Mouse (Mus musculus): ENCODE data around the gene Bcat1.

The Bcat1 gene

GRCm38 (mm10) chr6:145091998-145092397 lies 16.0 kb upstream of the Bcat1 start:
- peak; percentile 77 for DNase-seq

GRCm38 (mm10) chr6:145090928-145091327 lies 14.9 kb upstream of the Bcat1 start:
- peak; percentile 61 for DNase-seq

DNA sequence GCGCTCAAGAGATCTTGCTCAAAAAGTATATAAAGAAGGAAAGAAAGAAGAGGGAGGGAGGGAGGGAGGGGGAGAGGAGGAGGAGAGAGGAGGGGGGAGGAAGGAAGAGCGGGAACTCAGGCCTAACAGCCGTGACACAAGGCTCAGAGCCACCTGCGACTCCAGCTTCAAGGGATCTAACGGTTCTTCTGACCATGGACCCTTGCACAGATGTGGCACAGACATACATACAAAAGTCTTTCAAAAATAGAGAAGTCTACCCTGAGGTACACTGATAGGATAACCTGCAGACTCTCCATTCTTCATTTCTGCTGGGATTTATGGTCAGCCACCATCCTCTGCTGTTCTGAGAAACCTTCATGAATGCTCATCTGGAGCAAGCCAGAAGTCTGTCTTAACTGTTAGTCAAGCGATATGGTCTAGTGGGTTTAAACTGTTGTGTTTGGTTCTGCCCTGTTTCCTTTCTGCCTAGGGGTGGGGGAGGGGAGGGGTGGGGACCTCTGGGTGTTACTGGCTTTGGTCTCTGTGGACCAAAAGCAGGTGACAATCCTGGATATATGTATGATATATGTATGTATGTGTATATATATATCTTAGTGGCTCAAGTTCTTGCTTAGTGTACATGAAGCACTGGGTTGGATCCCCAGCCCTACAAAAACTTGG lies 14.3 kb upstream of the Bcat1 start:
- peak; percentile 56 for DNase-seq

- DNase-seq = peak; percentile 64
These were observed 13.4 kb upstream of the Bcat1 start for GRCm38 (mm10) chr6:145089373-145089772.

- no peak for DNase-seq
These were observed 12.6 kb upstream of the Bcat1 start for GRCm38 (mm10) chr6:145088451-145089113.

GRCm38 (mm10) chr6:145084343-145085117 lies 8.5 kb upstream of the Bcat1 start:
- DNase-seq = peak; percentile 55

- peak; percentile 61 for DNase-seq
These were observed 5.7 kb upstream of the Bcat1 start for GRCm38 (mm10) chr6:145081721-145082120.

DNA sequence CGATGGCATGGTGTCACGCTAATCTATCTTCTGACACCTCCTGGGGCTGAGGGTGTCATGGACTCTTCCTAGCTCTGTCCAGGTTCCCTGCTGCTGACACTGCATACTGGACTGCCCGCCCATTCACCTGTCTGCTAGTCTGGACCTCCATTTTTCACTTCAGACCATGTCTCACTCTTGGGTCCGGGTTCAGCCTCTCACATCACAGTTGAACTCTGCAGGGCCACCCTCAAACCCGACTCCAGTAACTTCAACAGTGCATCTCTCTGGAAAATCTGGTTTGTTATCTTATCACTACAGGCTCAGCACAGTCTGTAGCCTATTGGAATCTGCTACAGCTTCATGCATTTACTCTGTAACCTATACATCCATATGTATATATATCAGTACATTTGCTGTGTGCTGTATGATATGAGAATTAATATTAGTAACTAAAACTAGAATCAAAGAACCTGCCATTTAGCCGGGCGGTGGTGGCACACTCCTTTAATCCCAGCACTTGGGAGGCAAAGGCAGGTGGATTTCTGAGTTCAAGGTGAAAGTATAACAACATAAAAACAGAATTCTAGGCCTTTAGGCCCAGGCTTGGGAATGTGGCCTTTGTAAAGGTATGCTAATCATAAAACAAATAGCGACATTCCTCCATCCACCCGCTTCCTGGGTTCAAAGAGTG lies 3.2 kb upstream of the Bcat1 start:
- no peak for DNase-seq

GRCm38 (mm10) chr6:145076286-145076685 lies 302 bp upstream of the Bcat1 start:
- peak; percentile 49 for DNase-seq

GRCm38 (mm10) chr6:145075088-145075547 lies 866 bp downstream of the Bcat1 start:
- peak; percentile 83 for DNase-seq

DNA sequence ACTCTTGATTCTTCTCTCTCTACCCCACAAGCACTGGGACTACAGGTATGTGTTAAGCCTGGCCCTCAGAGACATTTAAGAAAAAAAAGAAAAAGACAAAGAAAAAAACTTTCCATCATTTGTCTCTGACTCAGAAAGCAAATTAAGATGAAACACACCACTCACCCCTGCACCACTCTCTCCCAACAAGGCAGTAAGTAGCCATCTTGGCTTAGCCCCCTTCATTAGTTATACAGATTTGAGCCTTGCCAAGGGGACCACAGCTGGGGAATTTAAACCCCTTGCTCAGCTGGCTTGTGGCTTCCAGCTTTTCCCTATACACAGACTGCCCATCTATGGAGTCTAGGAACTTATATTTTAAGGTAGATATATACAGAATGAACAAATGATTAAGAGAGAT lies 1.5 kb downstream of the Bcat1 start:
- DNase-seq = peak; percentile 70

DNA sequence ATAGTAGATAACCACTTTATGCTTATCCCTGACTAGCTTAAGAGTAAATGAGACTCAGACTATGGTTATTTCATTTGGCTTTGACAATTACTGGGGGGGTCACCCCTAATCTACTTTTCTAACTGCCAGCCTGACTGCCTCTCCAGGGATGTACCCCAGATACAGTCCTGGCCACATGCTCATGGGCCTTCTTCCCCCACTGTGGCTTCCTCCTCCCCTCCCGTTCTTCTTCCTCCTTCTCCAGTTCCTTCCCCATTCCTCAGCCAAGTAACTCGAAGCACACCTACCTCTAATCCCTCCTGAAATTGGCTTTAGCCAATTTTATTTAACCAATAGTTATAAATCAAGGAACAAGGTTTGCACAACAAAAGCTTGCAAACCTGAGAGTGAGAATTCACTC lies 6.1 kb downstream of the Bcat1 start:
- no peak for DNase-seq

- DNase-seq = peak; percentile 80
These were observed 6.6 kb downstream of the Bcat1 start for GRCm38 (mm10) chr6:145069397-145069796.

- DNase-seq = peak; percentile 72
These were observed 8.3 kb downstream of the Bcat1 start for GRCm38 (mm10) chr6:145067679-145068078.

GRCm38 (mm10) chr6:145066416-145066815 lies 9.6 kb downstream of the Bcat1 start:
- DNase-seq = peak; percentile 52

- DNase-seq = peak; percentile 85
These were observed 10.6 kb downstream of the Bcat1 start for GRCm38 (mm10) chr6:145065301-145065845.

DNA sequence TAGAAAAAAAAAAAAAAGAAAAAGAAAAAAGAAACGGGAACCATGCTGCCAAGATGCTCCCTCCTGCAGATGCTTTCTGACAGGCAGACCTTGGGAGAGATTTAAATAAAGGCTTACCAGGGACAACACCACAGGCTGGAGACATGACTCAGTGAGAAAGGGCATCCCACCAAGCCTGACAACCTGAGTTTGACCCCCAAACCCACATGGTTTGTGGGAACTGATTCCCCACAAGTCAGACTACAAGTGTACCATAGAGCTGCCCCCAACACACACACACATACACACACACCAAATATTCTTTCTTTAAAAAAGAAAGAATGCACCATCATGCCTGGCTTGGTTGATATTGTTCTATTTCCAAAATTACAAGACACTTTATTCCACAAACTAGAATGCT lies 11.9 kb downstream of the Bcat1 start:
- DNase-seq = peak; percentile 55

DNA sequence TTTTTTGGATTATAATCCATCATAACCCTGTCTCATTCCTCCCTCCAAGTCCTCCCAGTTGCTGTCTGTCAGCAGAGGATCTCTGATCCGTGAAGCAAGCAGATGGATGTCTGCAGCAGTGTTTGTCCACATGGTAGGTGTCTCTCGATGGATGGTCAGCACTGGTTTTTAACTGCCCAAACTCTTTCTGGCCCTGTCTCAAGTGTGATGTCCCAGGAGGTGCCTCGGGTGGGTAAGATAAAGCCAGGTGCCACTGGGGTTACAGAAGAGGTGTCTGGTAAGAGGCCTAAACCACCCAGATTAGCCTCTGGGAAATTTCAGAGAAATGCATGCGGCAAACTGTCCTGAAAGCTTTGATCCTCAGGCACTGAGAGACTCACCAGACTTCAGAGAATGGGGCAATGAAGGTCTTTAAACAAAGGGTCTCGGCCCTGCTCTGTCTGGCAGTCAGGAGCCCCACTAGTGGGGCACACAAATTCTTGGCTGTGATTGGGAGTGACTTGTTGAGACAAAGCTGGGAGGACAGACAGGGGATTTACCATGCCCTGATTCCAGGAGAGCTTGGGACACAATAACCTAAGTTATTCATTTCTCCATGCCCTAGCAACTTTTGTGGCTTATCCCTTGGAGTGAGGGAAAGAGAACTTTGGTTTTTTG lies 12.6 kb downstream of the Bcat1 start:
- peak; percentile 67 for DNase-seq

DNA sequence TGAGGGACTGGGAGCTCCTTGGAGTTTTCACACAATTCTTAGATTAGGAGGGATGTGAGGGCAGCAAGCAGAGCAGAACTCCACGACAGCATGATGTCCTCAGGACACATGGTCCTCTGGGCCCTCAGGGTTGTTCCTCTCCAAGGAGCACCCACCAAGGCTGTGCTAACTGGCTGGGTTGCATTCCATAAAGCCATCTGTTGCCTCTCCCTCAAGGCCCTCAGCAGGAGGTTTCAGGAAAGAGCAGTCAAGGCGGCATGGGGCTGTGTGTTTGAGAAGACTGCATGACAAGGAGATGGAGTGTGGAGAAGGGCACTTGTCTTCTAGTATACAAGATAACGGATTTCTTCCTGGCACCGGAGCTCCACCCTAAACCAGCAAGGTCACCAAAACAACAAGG lies 13.2 kb downstream of the Bcat1 start:
- DNase-seq = peak; percentile 64

DNA sequence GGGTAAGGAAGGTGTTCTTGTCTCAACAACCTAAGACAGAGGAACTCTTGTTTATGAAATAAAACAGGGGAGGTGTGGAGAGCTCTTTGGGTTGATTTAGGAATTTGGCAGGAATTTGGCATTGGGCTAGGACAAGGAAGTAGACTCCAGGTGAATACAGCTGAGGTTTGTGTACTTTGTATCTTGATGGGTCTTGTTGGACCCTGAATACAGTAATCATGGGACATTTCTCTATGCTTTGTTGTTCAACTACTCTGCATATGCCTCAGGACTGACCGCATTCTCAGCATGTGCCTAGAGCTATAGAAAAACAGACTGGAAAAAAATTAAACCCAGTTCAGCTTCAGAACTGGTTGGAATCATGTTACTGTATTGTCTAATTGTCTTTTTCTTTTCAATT lies 14.6 kb downstream of the Bcat1 start:
- no peak for DNase-seq

DNA sequence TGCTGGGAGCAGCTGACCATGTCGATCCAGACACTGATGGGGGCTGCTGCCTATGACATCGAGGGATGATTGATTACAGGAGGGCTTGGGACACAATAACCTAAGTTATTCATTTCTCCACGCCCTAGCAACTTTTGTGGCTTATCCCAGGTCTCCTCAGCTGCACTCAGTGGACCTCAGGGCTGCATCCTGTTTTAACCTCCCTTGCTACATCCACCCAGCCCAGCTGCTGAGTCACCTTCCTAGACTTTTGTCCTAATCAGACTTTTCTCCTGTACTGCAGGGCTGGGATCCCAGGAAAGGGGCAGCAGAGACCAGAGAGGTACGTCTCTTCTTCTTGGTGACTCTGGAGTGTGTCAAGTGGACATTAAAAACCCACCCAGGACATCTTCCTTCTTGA lies 19.9 kb downstream of the Bcat1 start:
- DNase-seq = no peak

- no peak for DNase-seq
These were observed 20.6 kb downstream of the Bcat1 start for GRCm38 (mm10) chr6:145055277-145055858.

Data from heart, adult 11 months (tissue).